Mouse (Mus musculus) midbrain, embryonic 10.5 days (tissue): ENCODE measurements around the gene Qrich1. TPM values are rescaled to one million over a fixed set of nuclear protein-coding genes. Genes with fewer than 3 reads are reported as not detected.

Experiments
- DNase-seq: peaks from one replicate; pipeline ENCODE4 v3.0.0-alpha.2; 2017; ENCODE audit warnings: low spot score
- H3K27ac ChIP-seq: fragments of 300-500 bp; sonication (generic); replicated peaks from 2 replicates; pipeline ENCODE4 v1.5.1; 2016; ENCODE audit warnings: mild to moderate bottlenecking
- H3K27me3 ChIP-seq: fragments of 300-500 bp; sonication (generic); 2 replicates; pipeline ENCODE4 v1.6.1; 2016; ENCODE audit warnings: low read depth, mild to moderate bottlenecking; ENCODE audit not compliant: poor library complexity, severe bottlenecking
- H3K36me3 ChIP-seq: fragments of 300-500 bp; sonication (generic); 2 replicates; pipeline ENCODE4 v1.6.1; 2016; ENCODE audit warnings: mild to moderate bottlenecking, moderate library complexity
- H3K4me1 ChIP-seq: fragments of 300-500 bp; sonication (generic); 2 replicates; pipeline ENCODE4 v1.6.1; 2016
- H3K4me3 ChIP-seq: fragments of 300-500 bp; sonication (generic); 2 replicates; pipeline ENCODE4 v1.5.1; 2016; ENCODE audit warnings: mild to moderate bottlenecking, moderate library complexity
- H3K9me3 ChIP-seq: fragments of 300-500 bp; sonication (generic); replicated peaks from 2 replicates; pipeline ENCODE4 v1.6.1; 2016; ENCODE audit warnings: mild to moderate bottlenecking
- WGBS: fragments of 180-500 bp; shearing (Covaris S2); methylation state at CpG from one replicate; pipeline ENCODE4 v1.1.7; 2016; 5-methylcytosine and 5-hydroxymethylcytosine counted together
- polyA plus RNA-seq: library from polyadenylated mRNA; unstranded; fragments of >200 nt; fragmentation: Nextera tagmentation; extraction: Ambion mirVana; gene quantifications from 2 replicates; pipeline ENCODE4 v1.2.1, GENCODE M21; 2016

Gene Qrich1
- polyA plus RNA-seq, 1 experiment from 2014 or later: 150 TPM

- Histone ChIP-seq H3K36me3 (peaks cover 59% of the 10 kb centered on the region), H3K9me3 (no peaks in the 10 kb centered on the region), H3K4me3 (peak overlapping the region; percentile 2; the same call in 1 of the 2 replicates), H3K27ac (no peak overlapping the region), H3K4me1 (peaks cover 89% of the 10 kb centered on the region), H3K27me3 (no peaks in the 10 kb centered on the region)
- DNase-seq: no peak
- 96% methylated on average over 16 of the region's 16 CpGs for WGBS
Observed at GRCm38 (mm10) chr9:108571401-108571973, 54.9 kb downstream of the Qrich1 start.

GRCm38 (mm10) chr9:108572321-108572720 is 55.7 kb downstream of the Qrich1 start:
- peaks cover 91% of the 10 kb centered on the region for H3K4me1 ChIP-seq
- H3K36me3 ChIP-seq: peaks cover 66% of the 10 kb centered on the region
- no peaks in the 10 kb centered on the region for H3K27me3 ChIP-seq
- no peak overlapping the region for H3K4me3 ChIP-seq
- 85% methylated on average over 10 of the region's 10 CpGs for WGBS
- no peak for DNase-seq
- H3K27ac ChIP-seq: no peak overlapping the region
- H3K9me3 ChIP-seq: no peaks in the 10 kb centered on the region

GRCm38 (mm10) chr9:108573774-108574690 is 57.4 kb downstream of the Qrich1 start:
- H3K27me3 ChIP-seq: no peaks in the 10 kb centered on the region
- WGBS: 52% methylated on average over 26 of the region's 26 CpGs
- peak; percentile 79 for DNase-seq
- H3K27ac ChIP-seq: peak overlapping the region; percentile 52; the same call in 1 of the 2 replicates
- peaks cover 66% of the 10 kb centered on the region for H3K36me3 ChIP-seq
- H3K4me3 ChIP-seq: peak overlapping the region; percentile 67
- no peaks in the 10 kb centered on the region for H3K9me3 ChIP-seq
- peaks cover 86% of the 10 kb centered on the region for H3K4me1 ChIP-seq

- DNase-seq: no peak
- H3K4me1 ChIP-seq: peaks cover 86% of the 10 kb centered on the region
- H3K27ac ChIP-seq: peak overlapping the region; percentile 6; the same call in 1 of the 2 replicates
- peaks cover 71% of the 10 kb centered on the region for H3K36me3 ChIP-seq
- no peaks in the 10 kb centered on the region for H3K9me3 ChIP-seq
- 90% methylated on average over 12 of the region's 12 CpGs for WGBS
- peaks cover 8% of the 10 kb centered on the region for H3K27me3 ChIP-seq
- peak overlapping the region; percentile 67; the same call in 1 of the 2 replicates for H3K4me3 ChIP-seq
Observed at GRCm38 (mm10) chr9:108574921-108575320, 58.3 kb downstream of the Qrich1 start.

GRCm38 (mm10) chr9:108575321-108576297 is 59.0 kb downstream of the Qrich1 start:
- H3K9me3 ChIP-seq: no peaks in the 10 kb centered on the region
- H3K4me1 ChIP-seq: peaks cover 81% of the 10 kb centered on the region
- DNase-seq: no peak
- 91% methylated on average over 37 of the region's 37 CpGs for WGBS
- H3K27me3 ChIP-seq: peaks cover 15% of the 10 kb centered on the region
- no peak overlapping the region; the same call in 1 of the 2 replicates for H3K27ac ChIP-seq
- H3K36me3 ChIP-seq: peaks cover 74% of the 10 kb centered on the region
- peak overlapping the region; percentile 67 for H3K4me3 ChIP-seq

GRCm38 (mm10) chr9:108577025-108577424 is 60.4 kb downstream of the Qrich1 start:
- H3K9me3 ChIP-seq: no peaks in the 10 kb centered on the region
- no peak for DNase-seq
- peaks cover 68% of the 10 kb centered on the region for H3K36me3 ChIP-seq
- H3K27me3 ChIP-seq: peaks cover 17% of the 10 kb centered on the region
- peak overlapping the region; percentile 96; the same call in 1 of the 2 replicates for H3K27ac ChIP-seq
- H3K4me3 ChIP-seq: peak overlapping the region; percentile 67
- 67% methylated on average over 6 of the region's 6 CpGs for WGBS
- peaks cover 71% of the 10 kb centered on the region for H3K4me1 ChIP-seq

GRCm38 (mm10) chr9:108577934-108578544 is 61.4 kb downstream of the Qrich1 start:
- no peak for DNase-seq
- WGBS: 0% methylated on average over 24 of the region's 24 CpGs
- Histone ChIP-seq H3K27ac (peak overlapping the region; percentile 96), H3K36me3 (peaks cover 68% of the 10 kb centered on the region), H3K4me1 (peaks cover 66% of the 10 kb centered on the region), H3K9me3 (no peaks in the 10 kb centered on the region), H3K27me3 (peaks cover 17% of the 10 kb centered on the region), H3K4me3 (peak overlapping the region; percentile 67)

- Histone ChIP-seq H3K9me3 (no peaks in the 10 kb centered on the region), H3K27ac (peak within 1 kb of the TSS; percentile 96), H3K4me3 (peak within 1 kb of the TSS; percentile 67), H3K36me3 (peaks cover 66% of the 10 kb centered on the region), H3K4me1 (peaks cover 59% of the 10 kb centered on the region), H3K27me3 (peaks cover 17% of the 10 kb centered on the region)
- WGBS: 5% methylated on average over 51 of the region's 51 CpGs
- DNase-seq: peak; percentile 98
Observed at GRCm38 (mm10) chr9:108578545-108579343, 62.1 kb downstream of the Qrich1 start, which contains the start of gene Wdr6. Wdr6 (minus strand) TSS chr9:108578739.

GRCm38 (mm10) chr9:108579344-108579690 is 62.7 kb downstream of the Qrich1 start:
- H3K9me3 ChIP-seq: no peaks in the 10 kb centered on the region
- peaks cover 60% of the 10 kb centered on the region for H3K36me3 ChIP-seq
- DNase-seq: no peak
- peaks cover 53% of the 10 kb centered on the region for H3K4me1 ChIP-seq
- peak overlapping the region; percentile 96 for H3K27ac ChIP-seq
- H3K4me3 ChIP-seq: peak overlapping the region; percentile 67
- 58% methylated on average over 5 of the region's 5 CpGs for WGBS
- H3K27me3 ChIP-seq: peaks cover 17% of the 10 kb centered on the region

GRCm38 (mm10) chr9:108587571-108588180 is 71.1 kb downstream of the Qrich1 start:
- Histone ChIP-seq H3K27ac (peak overlapping the region; percentile 92), H3K4me1 (peaks cover 48% of the 10 kb centered on the region)
- WGBS: 1% methylated on average over 14 of the region's 14 CpGs

GRCm38 (mm10) chr9:108589229-108589628 is 72.6 kb downstream of the Qrich1 start:
- Histone ChIP-seq H3K36me3 (peaks cover 24% of the 10 kb centered on the region; the same call in 1 of the 2 replicates), H3K4me1 (peaks cover 48% of the 10 kb centered on the region), H3K9me3 (no peaks in the 10 kb centered on the region), H3K27ac (peak overlapping the region; percentile 92), H3K4me3 (peak overlapping the region; percentile 49), H3K27me3 (peaks cover 18% of the 10 kb centered on the region; the same call in 1 of the 2 replicates)
- WGBS: 77% methylated on average over 5 of the region's 5 CpGs
- DNase-seq: no peak

More at GRCm38 (mm10) chr9:108587571-108588180, 71.1 kb downstream of the Qrich1 start:
- H3K36me3 ChIP-seq: peaks cover 23% of the 10 kb centered on the region
- H3K9me3 ChIP-seq: no peaks in the 10 kb centered on the region
- peaks cover 18% of the 10 kb centered on the region; the same call in 1 of the 2 replicates for H3K27me3 ChIP-seq
- DNase-seq: peak; percentile 97
- peak overlapping the region; percentile 49 for H3K4me3 ChIP-seq
